Mouse (Mus musculus): ENCODE results near the gene Elovl1.

- no peak for TF ChIP-seq POLR2A (IDR thresholded peaks at IDR 0.05; ENCODE audit: control insufficient read depth, low read depth, low read length)
- no peak for TF ChIP-seq CTCF (IDR thresholded peaks at IDR 0.05; ENCODE audit: control insufficient read depth, insufficient read depth, insufficient replicate concordance, low read depth, low read length)
These were observed 43.4 kb downstream of the Elovl1 start for GRCm38 (mm10) chr4:118471281-118471680.

All from testis, adult 2 months (tissue).